Mouse (Mus musculus) retina, postnatal 1 day (tissue): Measurements from ENCODE around the gene Gm45261.

ENCODE experiments used
- DNase-seq: peaks from one replicate; pipeline ENCODE4 v3.0.0-alpha.2; 2012

Gm45261 gene

DNA sequence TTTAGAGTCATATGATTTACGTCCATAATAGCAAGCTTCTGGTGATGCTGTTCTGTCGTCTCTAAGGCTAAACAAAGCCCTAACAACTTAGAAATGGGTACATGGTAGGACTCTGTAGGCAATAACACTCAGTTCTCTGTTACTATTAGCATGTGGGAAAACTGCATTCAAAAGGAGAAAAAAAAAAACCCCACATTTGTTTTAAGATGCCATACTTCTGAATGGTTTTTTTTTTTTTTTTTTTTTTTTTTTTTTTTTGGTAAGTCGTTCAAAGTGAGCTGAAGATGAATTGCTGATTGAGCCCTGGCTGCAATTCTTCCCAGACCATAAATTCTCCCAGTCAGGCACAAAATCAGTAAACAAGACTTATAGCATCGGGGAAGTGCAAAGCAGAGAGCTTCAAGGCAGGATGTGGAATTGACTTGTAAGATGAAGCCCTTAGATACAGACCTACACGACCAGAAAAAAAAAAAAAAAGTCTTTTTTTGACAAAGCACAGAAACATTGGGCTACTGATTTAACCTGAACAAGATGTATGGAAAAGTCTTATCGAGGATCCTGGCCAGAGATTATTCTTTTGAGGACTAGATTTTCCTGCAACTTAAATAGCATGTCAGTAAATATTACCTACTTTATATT lies 51.7 kb downstream of the Gm45261 start:
- DNase-seq: no peak

DNA sequence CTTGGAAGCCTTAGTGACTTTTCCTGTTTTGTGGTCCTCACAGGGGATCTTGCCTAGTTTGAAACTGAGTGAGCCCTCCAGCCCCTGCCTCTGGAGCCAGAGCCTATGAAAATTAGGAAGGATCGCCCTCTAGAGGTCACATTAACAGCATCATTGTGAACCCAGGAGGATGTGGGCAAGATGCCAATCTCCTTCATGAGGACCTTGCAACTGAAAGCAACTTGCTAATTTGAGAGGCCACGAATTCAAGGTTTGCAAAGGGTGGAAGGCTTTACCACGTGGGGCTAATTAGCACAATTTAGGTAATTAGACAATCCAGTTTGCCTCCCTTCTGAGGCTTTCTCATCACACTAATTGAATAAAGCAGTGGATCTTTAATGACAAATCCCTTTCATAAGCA lies 52.7 kb downstream of the Gm45261 start:
- peak; percentile 98 for DNase-seq

GRCm38 (mm10) chr1:80404196-80404595 lies 57.1 kb downstream of the Gm45261 start:
- DNase-seq: no peak

- no peak for DNase-seq
These were observed 57.8 kb downstream of the Gm45261 start for GRCm38 (mm10) chr1:80403366-80403893.

DNA sequence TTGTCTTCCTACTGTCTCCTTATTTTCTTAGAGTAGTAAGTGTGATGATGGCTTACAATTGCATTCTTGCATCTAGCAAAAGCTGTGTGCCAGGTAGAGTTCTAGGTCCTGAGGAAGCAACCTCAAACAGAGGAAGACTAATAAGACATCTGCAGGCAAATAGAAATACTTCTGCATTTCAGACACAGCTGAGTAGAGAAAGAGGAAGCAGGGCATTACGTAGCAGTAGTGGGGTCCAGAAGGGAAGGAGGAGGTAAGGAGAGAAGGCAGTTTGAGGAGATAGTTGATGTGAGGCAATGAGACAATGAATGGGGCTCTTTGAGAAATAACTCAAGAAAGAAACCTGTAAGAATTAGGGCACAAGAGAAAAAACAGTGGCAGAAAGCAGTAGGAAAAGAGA lies 59.3 kb downstream of the Gm45261 start:
- no peak for DNase-seq
